Mouse (Mus musculus) MEL (cell line): ENCODE data around the gene Ppp6c. TPM values are rescaled to one million over a fixed set of nuclear protein-coding genes. Genes with fewer than 3 reads are reported as not detected.

Experiments
- DNase-seq: peaks from one replicate; pipeline ENCODE4 v3.0.0; 2011; ENCODE audit warnings: low read depth, low spot score
- H3K27ac ChIP-seq: 2 replicates; pipeline ENCODE4 v1.5.1; 2012; ENCODE audit warnings: low read depth, mild to moderate bottlenecking, control low read depth, low read length, moderate library complexity; ENCODE audit not compliant: control insufficient read depth
- H3K27me3 ChIP-seq, 2 experiments: fragments of 150-350 bp in 1 of 2; sonication (generic) in 1 of 2; 2 replicates each; pipeline ENCODE4 v1.6.1; 2012; ENCODE audit warnings: low read length in 2 of 2, mild to moderate bottlenecking in 2 of 2, improper control_type of control experiment in 1 of 2, moderate library complexity in 1 of 2; ENCODE audit not compliant: insufficient read depth in 2 of 2, control insufficient read depth in 1 of 2
- H3K36me3 ChIP-seq, 2 experiments: 2 replicates each; pipeline ENCODE4 v1.6.1; 2012 to 2014; ENCODE audit warnings: low read length in 2 of 2, improper control_type of control experiment in 1 of 2, inconsistent platforms in 1 of 2, mild to moderate bottlenecking in 1 of 2; ENCODE audit not compliant: insufficient read depth in 2 of 2, control insufficient read depth in 1 of 2
- H3K4me1 ChIP-seq, 2 experiments: fragments of 150-350 bp in 1 of 2; sonication (generic) in 1 of 2; 2 replicates each; pipeline ENCODE4 v1.6.1; 2012; ENCODE audit warnings: low read length in 2 of 2, improper control_type of control experiment in 1 of 2, mild to moderate bottlenecking in 1 of 2; ENCODE audit not compliant: insufficient read depth in 2 of 2, control insufficient read depth in 1 of 2
- H3K4me3 ChIP-seq, 2 experiments: fragments of 150-350 bp in 1 of 2; sonication (generic) in 1 of 2; 2 replicates each; pipeline ENCODE4 v1.5.1; 2012; ENCODE audit warnings: low read depth in 2 of 2, low read length in 2 of 2, mild to moderate bottlenecking in 2 of 2, moderate library complexity in 2 of 2, control low read depth in 1 of 2, improper control_type of control experiment in 1 of 2; ENCODE audit not compliant: control insufficient read depth in 1 of 2, insufficient read depth in 1 of 2
- H3K79me2 ChIP-seq: 2 replicates; pipeline ENCODE4 v1.6.1; 2012; ENCODE audit warnings: mild to moderate bottlenecking, low read length, moderate library complexity; ENCODE audit not compliant: control insufficient read depth, poor library complexity, insufficient read depth
- H3K9ac ChIP-seq: 2 replicates; pipeline ENCODE4 v1.6.1; 2012; ENCODE audit warnings: low read depth, mild to moderate bottlenecking, control low read depth, low read length, moderate library complexity; ENCODE audit not compliant: control insufficient read depth, poor library complexity, severe bottlenecking
- H3K9me3 ChIP-seq: fragments of 150-350 bp; sonication (generic); replicated peaks from 2 replicates; pipeline ENCODE4 v1.6.1; 2012; ENCODE audit warnings: mild to moderate bottlenecking, low read length, improper control_type of control experiment, moderate library complexity; ENCODE audit not compliant: insufficient read depth
- CHD1 ChIP-seq: IDR thresholded peaks from 2 replicates; pipeline ENCODE4 v1.6.1; 2012; ENCODE audit warnings: low read depth, mild to moderate bottlenecking, inconsistent platforms, low read length, improper control_type of control experiment
- CTCF ChIP-seq, 3 experiments: IDR thresholded peaks in 2 of 3; conservative IDR thresholded peaks in 1 of 3; 2 replicates each; pipeline ENCODE4 v1.5.1; 2011 to 2012; ENCODE audit warnings: low read length in 3 of 3, low read depth in 2 of 3, mild to moderate bottlenecking in 2 of 3, improper control_type of control experiment in 1 of 3, inconsistent platforms in 1 of 3, mixed read lengths in 1 of 3, moderate library complexity in 1 of 3; ENCODE audit not compliant: control insufficient read depth in 1 of 3, insufficient read depth in 1 of 3, poor library complexity in 1 of 3, severe bottlenecking in 1 of 3
- HCFC1 ChIP-seq: IDR thresholded peaks from 2 replicates; pipeline ENCODE4 v1.6.1; 2012; ENCODE audit warnings: low read depth, mild to moderate bottlenecking, inconsistent platforms, low read length, improper control_type of control experiment, moderate library complexity
- JUND ChIP-seq: IDR thresholded peaks from 2 replicates; pipeline ENCODE4 v1.6.1; 2011; ENCODE audit warnings: low read depth, mild to moderate bottlenecking, improper control_type of control experiment, low read length
- MAX ChIP-seq: IDR thresholded peaks from 2 replicates; pipeline ENCODE4 v1.6.1; 2011; ENCODE audit warnings: low read length, improper control_type of control experiment
- MXI1 ChIP-seq: IDR thresholded peaks from 2 replicates; pipeline ENCODE4 v1.6.1; 2011; ENCODE audit warnings: mild to moderate bottlenecking, low read depth, low read length, improper control_type of control experiment
- MYB ChIP-seq: IDR thresholded peaks from 2 replicates; pipeline ENCODE4 v1.6.1; 2011; ENCODE audit warnings: mild to moderate bottlenecking, low read depth, low read length, improper control_type of control experiment
- MYC ChIP-seq: IDR thresholded peaks from 2 replicates; pipeline ENCODE4 v1.6.1; 2011; ENCODE audit warnings: low read depth, mild to moderate bottlenecking, low read length, improper control_type of control experiment, moderate library complexity
- POLR2A ChIP-seq, 2 experiments: IDR thresholded peaks; 2 replicates each; pipeline ENCODE4 v1.6.1; 2011 to 2012; ENCODE audit warnings: low read length in 2 of 2, mild to moderate bottlenecking in 2 of 2, control low read depth in 1 of 2, improper control_type of control experiment in 1 of 2, low read depth in 1 of 2, moderate library complexity in 1 of 2; ENCODE audit not compliant: control insufficient read depth in 1 of 2, insufficient read depth in 1 of 2, poor library complexity in 1 of 2
- RAD21 ChIP-seq: IDR thresholded peaks from 2 replicates; pipeline ENCODE4 v1.6.1; 2011; ENCODE audit warnings: mild to moderate bottlenecking, low read depth, low read length, improper control_type of control experiment
- SIN3A ChIP-seq: IDR thresholded peaks from 2 replicates; pipeline ENCODE4 v1.6.1; 2012; ENCODE audit warnings: low read length, improper control_type of control experiment, inconsistent platforms
- TAL1 ChIP-seq: IDR thresholded peaks from 2 replicates; pipeline ENCODE4 v1.6.1; 2012; ENCODE audit warnings: mild to moderate bottlenecking, inconsistent platforms, low read length, moderate library complexity, mixed read lengths
- TBP ChIP-seq: IDR thresholded peaks from 2 replicates; pipeline ENCODE4 v1.8.0; 2011; ENCODE audit warnings: low read depth, low read length, improper control_type of control experiment
- ZC3H11A ChIP-seq: IDR thresholded peaks from 2 replicates; pipeline ENCODE4 v1.6.1; 2012; ENCODE audit warnings: low read depth, mild to moderate bottlenecking, inconsistent platforms, low read length, improper control_type of control experiment
- polyA plus RNA-seq, 2 experiments: library from polyadenylated mRNA; stranded (reverse) in 1 of 2; unstranded in 1 of 2; fragments of >175 nt in 1 of 2; fragments of >200 nt in 1 of 2; gene quantifications; 2 replicates each; pipeline versions ENCODE4 v1.2.1 to v1.2.4; 2012; ENCODE audit warnings: low replicate concordance in 2 of 2, low read depth in 1 of 2; ENCODE audit not compliant: insufficient read length in 2 of 2, insufficient read depth in 1 of 2, missing spikeins in 1 of 2
- total RNA-seq: library from RNA; depleted of rRNA; stranded (reverse); fragments of 300-350 nt; gene quantifications from 2 replicates; pipeline ENCODE4 v1.2.3, GENCODE M21; 2012

Gene Ppp6c
- total and polyA plus RNA-seq, 3 experiments = 34.9 to 43.1 TPM; not detected in 1

- no peak for DNase-seq
Measured at GRCm38 (mm10) chr2:39189961-39190560, 36.2 kb downstream of the Ppp6c start.

DNA sequence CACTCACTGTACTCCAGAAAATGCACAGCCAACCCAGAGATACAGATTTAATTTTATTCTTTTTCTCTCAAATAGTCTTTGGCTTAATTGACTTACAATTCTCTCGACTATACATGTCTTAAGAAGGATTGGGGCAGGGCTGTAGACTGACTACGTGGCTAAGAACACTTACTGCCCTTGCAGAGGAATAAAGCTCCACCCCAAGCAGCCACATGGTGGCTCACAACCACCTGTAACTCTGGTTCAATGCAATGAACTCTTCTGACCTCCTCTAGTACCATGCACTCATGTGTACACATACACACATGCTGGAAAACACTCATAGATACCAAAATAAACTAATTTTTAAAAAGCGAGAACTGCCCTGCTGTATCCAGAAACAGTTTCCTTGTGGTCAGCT, 40.3 kb downstream of the Ppp6c start:
- no peaks in the 10 kb centered on the region for H3K9me3 ChIP-seq
- peak; percentile 12 for DNase-seq

More at GRCm38 (mm10) chr2:39189961-39190560, 36.2 kb downstream of the Ppp6c start:
- Histone ChIP-seq H3K27me3 (no peaks in the 10 kb centered on the region), H3K4me3 (peak overlapping the region; percentile 67 to 90), H3K36me3 (peaks cover 0 to 3% of the 10 kb centered on the region in 2 experiments; a peak in 1 of 4 replicates), H3K27ac (no peak overlapping the region), H3K79me2 (peaks cover 4% of the 10 kb centered on the region; the same call in 1 of the 2 replicates), H3K9ac (peak overlapping the region; percentile 81), H3K4me1 (no peaks in the 10 kb centered on the region; a peak in 1 of 4 replicates), H3K9me3 (no peaks in the 10 kb centered on the region)
- peak; percentile 42 for TF ChIP-seq SIN3A
- TF ChIP-seq TAL1 = no peak

DNA sequence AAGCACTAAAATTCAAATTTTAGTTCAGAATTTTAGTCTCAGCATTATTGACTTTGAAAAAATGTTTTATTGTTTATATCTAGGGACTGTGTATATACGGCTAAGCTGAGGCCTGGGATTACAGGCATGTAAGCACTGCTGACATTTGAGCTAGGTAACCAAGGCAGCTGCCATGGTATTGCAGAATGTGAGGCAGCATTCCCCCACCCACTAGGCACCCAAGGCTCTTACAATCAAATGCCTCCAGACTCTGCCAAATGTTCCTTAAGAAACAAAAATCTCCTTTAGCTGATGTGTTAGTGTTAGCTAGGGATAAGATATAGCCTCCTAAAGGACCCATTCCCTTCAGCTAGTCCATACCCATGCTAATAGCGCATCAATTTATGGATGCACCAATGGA, 42.7 kb downstream of the Ppp6c start:
- Histone ChIP-seq H3K4me1 (no peaks in the 10 kb centered on the region), H3K27me3 (no peaks in the 10 kb centered on the region), H3K36me3 (no peaks in the 10 kb centered on the region), H3K9me3 (no peaks in the 10 kb centered on the region), H3K9ac (no peak overlapping the region), H3K27ac (no peak overlapping the region), H3K79me2 (no peaks in the 10 kb centered on the region), H3K4me3 (no peak overlapping the region)
- no peak for TF ChIP-seq HCFC1
- TF ChIP-seq MYC = no peak
- no peak for TF ChIP-seq JUND
- TF ChIP-seq RAD21 = no peak
- TF ChIP-seq CHD1 = no peak
- no peak for TF ChIP-seq ZC3H11A
- no peak for TF ChIP-seq MXI1
- TF ChIP-seq MAX = no peak
- TF ChIP-seq MYB = no peak
- no peak for TF ChIP-seq TBP
- no peak for DNase-seq

More for the DNA sequence above, 40.3 kb downstream of the Ppp6c start:
- Histone ChIP-seq H3K9ac (no peak overlapping the region), H3K27ac (no peak overlapping the region), H3K4me3 (no peak overlapping the region), H3K79me2 (peaks cover 4% of the 10 kb centered on the region; the same call in 1 of the 2 replicates), H3K36me3 (peaks cover 0 to 3% of the 10 kb centered on the region in 2 experiments; a peak in 1 of 4 replicates), H3K4me1 (no peaks in the 10 kb centered on the region; a peak in 1 of 4 replicates), H3K27me3 (no peaks in the 10 kb centered on the region)
- TF ChIP-seq RAD21 (no peak), CTCF (IDR thresholded peaks at IDR 0.05 in 2 of 3, conservative IDR thresholded peaks at IDR 0.05 in 1 of 3; ENCODE audit: control insufficient read depth in 1 of 3, insufficient read depth in 1 of 3, low read depth in 2 of 3, low read length in 3 of 3, poor library complexity in 1 of 3, severe bottlenecking in 1 of 3) (peak in 2 of 3 experiments; percentile 6 to 15; a peak in 1 of 6 replicates), POLR2A (IDR thresholded peaks at IDR 0.05; ENCODE audit: control insufficient read depth in 1 of 2, insufficient read depth in 1 of 2, low read depth in 1 of 2, low read length in 2 of 2, poor library complexity in 1 of 2) (no peak), SIN3A (no peak)
